Mouse (Mus musculus) spleen, adult 12 weeks (tissue): ENCODE measurements around the gene Col18a1.

ENCODE experiments used
- DNase-seq: peaks from one replicate; pipeline ENCODE4 v3.0.0; 2022; ENCODE audit warnings: low spot score

The Col18a1 gene

GRCm38 (mm10) chr10:77182804-77183331 lies 16.5 kb upstream of the Col18a1 start:
- no peak for DNase-seq

- DNase-seq, result no peak
Observed at GRCm38 (mm10) chr10:77180110-77180509, 13.8 kb upstream of the Col18a1 start.

- no peak for DNase-seq
Observed at GRCm38 (mm10) chr10:77178691-77179090, 12.3 kb upstream of the Col18a1 start.

- DNase-seq, result no peak
Observed at GRCm38 (mm10) chr10:77170400-77170799, 4.1 kb upstream of the Col18a1 start.

- no peak for DNase-seq
Observed at GRCm38 (mm10) chr10:77165318-77165945, 916 bp downstream of the Col18a1 start.

GRCm38 (mm10) chr10:77164437-77165052 lies 1.8 kb downstream of the Col18a1 start:
- DNase-seq, result no peak

- no peak for DNase-seq
Observed at GRCm38 (mm10) chr10:77164041-77164436, 2.3 kb downstream of the Col18a1 start.

- DNase-seq, result no peak
Observed at GRCm38 (mm10) chr10:77163392-77163977, 2.9 kb downstream of the Col18a1 start.

GRCm38 (mm10) chr10:77159573-77159972 lies 6.8 kb downstream of the Col18a1 start:
- DNase-seq, result no peak

GRCm38 (mm10) chr10:77158948-77159347 lies 7.4 kb downstream of the Col18a1 start:
- DNase-seq, result no peak

GRCm38 (mm10) chr10:77157245-77158019 lies 8.9 kb downstream of the Col18a1 start:
- no peak for DNase-seq

- no peak for DNase-seq
Observed at GRCm38 (mm10) chr10:77152178-77152621, 14.1 kb downstream of the Col18a1 start.

GRCm38 (mm10) chr10:77151551-77152002 lies 14.8 kb downstream of the Col18a1 start:
- no peak for DNase-seq

- no peak for DNase-seq
Observed at GRCm38 (mm10) chr10:77150947-77151521, 15.3 kb downstream of the Col18a1 start.

- no peak for DNase-seq
Observed at GRCm38 (mm10) chr10:77150016-77150415, 16.3 kb downstream of the Col18a1 start.

GRCm38 (mm10) chr10:77147545-77147944 lies 18.8 kb downstream of the Col18a1 start:
- DNase-seq, result no peak

GRCm38 (mm10) chr10:77146901-77147463 lies 19.4 kb downstream of the Col18a1 start:
- no peak for DNase-seq

- DNase-seq, result no peak
Observed at GRCm38 (mm10) chr10:77145946-77146345, 20.4 kb downstream of the Col18a1 start.

GRCm38 (mm10) chr10:77144372-77144771 lies 22.0 kb downstream of the Col18a1 start:
- no peak for DNase-seq

- DNase-seq, result no peak
Observed at GRCm38 (mm10) chr10:77142328-77142727, 24.0 kb downstream of the Col18a1 start.

GRCm38 (mm10) chr10:77138304-77138703 lies 28.0 kb downstream of the Col18a1 start:
- DNase-seq, result no peak

- DNase-seq, result no peak
Observed at GRCm38 (mm10) chr10:77136205-77136604, 30.1 kb downstream of the Col18a1 start.
